Mouse (Mus musculus): ENCODE measurements at regions not wholly inside any gene's neighbourhood (a gene's known extent, or its start where the extent isn't known, plus 50 kb on each side); places are given as distances from the start of the nearest gene placed in this dataset.

DNA sequence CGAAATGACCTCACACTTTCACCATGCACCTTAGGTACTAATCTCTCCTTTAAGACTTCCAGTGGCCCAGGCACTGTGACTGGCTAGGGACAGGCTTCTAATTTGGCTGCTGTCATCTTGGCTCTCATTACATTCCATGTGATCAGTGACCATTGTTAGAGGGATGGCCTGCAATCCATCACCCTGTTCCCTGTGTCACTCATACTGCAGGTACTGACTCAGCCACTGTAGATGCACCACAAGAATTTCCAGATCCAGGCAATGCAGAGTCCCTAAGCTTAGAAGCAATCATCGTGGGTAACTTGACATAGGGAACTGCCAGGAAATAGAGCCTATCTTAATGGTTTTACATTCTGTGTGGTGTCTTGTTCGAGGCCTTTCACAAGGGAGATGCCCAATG is 92.1 kb upstream of the Krr1 start:
- H3K4me3 ChIP-seq (replicated peaks) = no peak overlapping the region
- no peaks in the 10 kb centered on the region for H3K4me1 ChIP-seq (replicated peaks)
- DNase-seq (no peak), ATAC-seq (ENCODE audit: low read depth) (no peak)
- H3K27me3 ChIP-seq = no peaks in the 10 kb centered on the region
- 49% methylated on average over 3 of the region's 3 CpGs for WGBS (ENCODE audit: insufficient replicate concordance)
- H3K27ac ChIP-seq = no peak overlapping the region
- no peak overlapping the region for H3K9ac ChIP-seq
- no peaks in the 10 kb centered on the region for H3K9me3 ChIP-seq (replicated peaks)
- H3K36me3 ChIP-seq = no peaks in the 10 kb centered on the region
- H3K4me2 ChIP-seq = no peak overlapping the region

- H3K27ac ChIP-seq = no peak overlapping the region
- WGBS (ENCODE audit: insufficient replicate concordance) = 77% methylated on average over 24 of the region's 24 CpGs
- no peaks in the 10 kb centered on the region for H3K36me3 ChIP-seq
- no peaks in the 10 kb centered on the region for H3K27me3 ChIP-seq
- H3K4me3 ChIP-seq (replicated peaks) = no peak overlapping the region
- H3K4me2 ChIP-seq = no peak overlapping the region
- H3K9me3 ChIP-seq (replicated peaks) = no peaks in the 10 kb centered on the region
- DNase-seq = no peak
- no peaks in the 10 kb centered on the region for H3K4me1 ChIP-seq (replicated peaks)
- ATAC-seq (ENCODE audit: low read depth) = no peak
- H3K9ac ChIP-seq = no peak overlapping the region
Measured at GRCm38 (mm10) chr10:111881339-111882211, 90.9 kb upstream of the Krr1 start.

- Histone ChIP-seq H3K4me3 (replicated peaks) (no peak overlapping the region), H3K27ac (no peak overlapping the region), H3K4me2 (no peak overlapping the region), H3K4me1 (replicated peaks) (no peaks in the 10 kb centered on the region), H3K27me3 (no peaks in the 10 kb centered on the region), H3K9me3 (replicated peaks) (no peaks in the 10 kb centered on the region), H3K9ac (no peak overlapping the region), H3K36me3 (no peaks in the 10 kb centered on the region)
- 76% methylated on average over 6 of the region's 6 CpGs for WGBS (ENCODE audit: insufficient replicate concordance)
- DNase-seq = no peak
- ATAC-seq (ENCODE audit: low read depth) = no peak
Measured at GRCm38 (mm10) chr10:111882521-111882920, 89.9 kb upstream of the Krr1 start.

GRCm38 (mm10) chr10:111884701-111885100 is 87.8 kb upstream of the Krr1 start:
- Histone ChIP-seq H3K4me1 (replicated peaks) (no peaks in the 10 kb centered on the region), H3K9ac (no peak overlapping the region), H3K4me3 (replicated peaks) (no peak overlapping the region), H3K9me3 (replicated peaks) (no peaks in the 10 kb centered on the region), H3K36me3 (no peaks in the 10 kb centered on the region), H3K27me3 (no peaks in the 10 kb centered on the region), H3K4me2 (no peak overlapping the region), H3K27ac (no peak overlapping the region)
- no peak for DNase-seq
- 74% methylated on average over 4 of the region's 4 CpGs for WGBS (ENCODE audit: insufficient replicate concordance)
- no peak for ATAC-seq (ENCODE audit: low read depth)

DNA sequence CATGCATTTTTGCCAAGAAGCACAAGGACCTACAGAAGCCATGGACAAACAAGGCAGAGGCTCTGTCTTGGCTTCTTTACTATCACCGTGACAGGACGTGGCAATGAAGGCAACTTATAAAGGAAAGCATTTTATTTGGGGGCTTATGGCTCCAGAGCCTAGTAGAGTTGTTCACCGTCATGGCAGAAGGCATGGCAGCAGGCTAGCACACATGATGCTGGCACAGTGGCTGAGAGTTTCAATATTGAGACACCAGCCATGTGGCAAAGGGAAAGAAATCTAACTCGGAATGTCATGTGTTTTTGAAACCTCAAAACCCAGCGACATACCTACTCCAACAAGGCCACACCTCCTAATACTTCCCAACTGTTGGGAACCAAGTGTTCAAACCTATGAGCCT is 83.4 kb upstream of the Krr1 start:
- WGBS (ENCODE audit: insufficient replicate concordance) = 75% methylated on average over 5 of the region's 5 CpGs
- no peaks in the 10 kb centered on the region for H3K27me3 ChIP-seq

DNA sequence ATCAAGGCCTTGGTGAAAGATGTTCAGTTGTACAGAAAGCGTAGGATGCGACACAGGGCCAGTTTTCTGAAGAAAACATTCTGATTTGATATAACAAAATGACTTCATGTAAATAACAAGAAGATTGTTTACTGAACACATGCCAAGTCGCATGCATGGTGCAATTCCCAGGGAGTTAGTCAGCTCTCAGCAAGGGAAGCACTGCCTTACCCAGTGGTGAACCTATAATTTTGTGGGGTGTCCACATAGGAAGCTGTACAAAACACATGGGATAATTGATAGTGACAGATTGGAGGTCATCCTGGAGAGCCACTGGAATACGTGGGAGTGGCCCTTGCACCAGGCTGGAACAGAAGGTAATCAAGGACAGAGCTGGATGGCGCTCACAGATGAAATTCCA is 79.0 kb upstream of the Krr1 start:
- WGBS (ENCODE audit: insufficient replicate concordance) = 71% methylated on average over 5 of the region's 5 CpGs
- ATAC-seq (ENCODE audit: low read depth) = no peak

More for the DNA sequence above, 83.4 kb upstream of the Krr1 start:
- no peak for DNase-seq
- no peak overlapping the region for H3K4me2 ChIP-seq
- H3K4me1 ChIP-seq (replicated peaks) = no peaks in the 10 kb centered on the region
- no peak overlapping the region for H3K27ac ChIP-seq
- no peaks in the 10 kb centered on the region for H3K9me3 ChIP-seq (replicated peaks)
- no peak overlapping the region for H3K9ac ChIP-seq
- no peak overlapping the region for H3K4me3 ChIP-seq (replicated peaks)
- no peak for ATAC-seq (ENCODE audit: low read depth)
- H3K36me3 ChIP-seq = no peaks in the 10 kb centered on the region

GRCm38 (mm10) chr10:111893941-111894340 is 78.5 kb upstream of the Krr1 start:
- Histone ChIP-seq H3K27me3 (no peaks in the 10 kb centered on the region), H3K27ac (no peak overlapping the region), H3K4me1 (replicated peaks) (no peaks in the 10 kb centered on the region), H3K4me2 (no peak overlapping the region), H3K9me3 (replicated peaks) (no peaks in the 10 kb centered on the region), H3K4me3 (replicated peaks) (no peak overlapping the region), H3K9ac (no peak overlapping the region), H3K36me3 (no peaks in the 10 kb centered on the region)
- 69% methylated on average over 8 of the region's 8 CpGs for WGBS (ENCODE audit: insufficient replicate concordance)
- no peak for DNase-seq
- no peak for ATAC-seq (ENCODE audit: low read depth)

More for the DNA sequence above, 79.0 kb upstream of the Krr1 start:
- Histone ChIP-seq H3K36me3 (no peaks in the 10 kb centered on the region), H3K27me3 (no peaks in the 10 kb centered on the region), H3K9me3 (replicated peaks) (no peaks in the 10 kb centered on the region), H3K27ac (no peak overlapping the region), H3K4me2 (no peak overlapping the region), H3K4me3 (replicated peaks) (no peak overlapping the region), H3K4me1 (replicated peaks) (no peaks in the 10 kb centered on the region), H3K9ac (no peak overlapping the region)
- no peak for DNase-seq

DNA sequence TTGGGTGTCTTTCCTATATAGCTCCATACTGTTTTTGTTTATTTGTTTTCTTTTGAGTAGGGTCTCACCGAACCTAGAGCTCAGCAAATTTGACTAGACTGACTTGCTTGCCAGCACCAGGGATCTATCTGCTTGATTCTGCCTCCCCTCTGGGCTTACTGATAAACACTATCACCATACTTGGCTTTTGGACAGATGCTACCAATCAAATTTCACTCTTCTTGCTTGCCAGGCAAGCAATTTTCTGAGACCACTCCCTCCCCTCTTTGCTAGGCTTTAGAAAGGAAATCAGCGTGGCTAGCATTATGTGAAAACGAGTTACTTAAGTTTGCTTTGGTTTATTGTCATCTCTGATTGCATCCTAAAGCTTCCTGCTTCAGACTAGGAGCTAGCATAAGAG is 75.1 kb upstream of the Krr1 start:
- 30% methylated on average over 3 of the region's 3 CpGs for WGBS (ENCODE audit: insufficient replicate concordance)

GRCm38 (mm10) chr10:111900723-111901716 is 71.4 kb upstream of the Krr1 start:
- DNase-seq = no peak
- H3K4me3 ChIP-seq (replicated peaks) = no peak overlapping the region
- no peak overlapping the region for H3K27ac ChIP-seq

More for the DNA sequence above, 75.1 kb upstream of the Krr1 start:
- Histone ChIP-seq H3K9ac (no peak overlapping the region), H3K4me2 (no peak overlapping the region), H3K4me1 (replicated peaks) (no peaks in the 10 kb centered on the region), H3K27me3 (no peaks in the 10 kb centered on the region), H3K9me3 (replicated peaks) (no peaks in the 10 kb centered on the region), H3K27ac (no peak overlapping the region), H3K4me3 (replicated peaks) (no peak overlapping the region), H3K36me3 (no peaks in the 10 kb centered on the region)
- ATAC-seq (ENCODE audit: low read depth) (no peak), DNase-seq (no peak)

GRCm38 (mm10) chr10:111903956-111904355 is 68.5 kb upstream of the Krr1 start:
- Histone ChIP-seq H3K27ac (no peak overlapping the region), H3K9ac (no peak overlapping the region), H3K27me3 (no peaks in the 10 kb centered on the region), H3K4me2 (no peak overlapping the region), H3K4me3 (replicated peaks) (no peak overlapping the region), H3K4me1 (replicated peaks) (no peaks in the 10 kb centered on the region), H3K36me3 (no peaks in the 10 kb centered on the region), H3K9me3 (replicated peaks) (no peaks in the 10 kb centered on the region)
- WGBS (ENCODE audit: insufficient replicate concordance) = 85% methylated on average over 8 of the region's 8 CpGs
- no peak for DNase-seq
- ATAC-seq (ENCODE audit: low read depth) = no peak

More at GRCm38 (mm10) chr10:111900723-111901716, 71.4 kb upstream of the Krr1 start:
- Histone ChIP-seq H3K36me3 (no peaks in the 10 kb centered on the region), H3K27me3 (no peaks in the 10 kb centered on the region), H3K4me2 (no peak overlapping the region), H3K4me1 (replicated peaks) (no peaks in the 10 kb centered on the region), H3K9ac (no peak overlapping the region), H3K9me3 (replicated peaks) (no peaks in the 10 kb centered on the region)
- ATAC-seq (ENCODE audit: low read depth) = no peak
- 69% methylated on average over 17 of the region's 17 CpGs for WGBS (ENCODE audit: insufficient replicate concordance)

GRCm38 (mm10) chr10:111907836-111908235 is 64.6 kb upstream of the Krr1 start:
- Histone ChIP-seq H3K9ac (no peak overlapping the region), H3K27ac (no peak overlapping the region), H3K4me3 (replicated peaks) (no peak overlapping the region), H3K36me3 (no peaks in the 10 kb centered on the region), H3K4me1 (replicated peaks) (no peaks in the 10 kb centered on the region), H3K27me3 (no peaks in the 10 kb centered on the region), H3K4me2 (no peak overlapping the region), H3K9me3 (replicated peaks) (no peaks in the 10 kb centered on the region)
- DNase-seq = no peak
- 61% methylated on average over 5 of the region's 5 CpGs for WGBS (ENCODE audit: insufficient replicate concordance)
- no peak for ATAC-seq (ENCODE audit: low read depth)

Data from liver, embryonic 13.5 days (tissue).